Mouse (Mus musculus) limb, embryonic 13.5 days (tissue): ENCODE data around the gene Hspb1. TPM values are rescaled to one million over a fixed set of nuclear protein-coding genes. Genes with fewer than 3 reads are reported as not detected.

Experiments
- ATAC-seq: fragments of 200-750 bp; cut with Nextera tagmentation; 2 replicates; pipeline ENCODE4 v1.8.0; 2017; ENCODE audit warnings: low read depth, moderate number of reproducible peaks, moderate TSS enrichment; ENCODE audit not compliant: low FRiP score
- H3K27ac ChIP-seq: fragments of 300-500 bp; sonication (generic); 2 replicates; pipeline ENCODE4 v1.5.1; 2015; ENCODE audit warnings: inconsistent platforms, mild to moderate bottlenecking, moderate library complexity
- H3K27me3 ChIP-seq: fragments of 300-500 bp; sonication (generic); 2 replicates; pipeline ENCODE4 v1.6.1; 2015; ENCODE audit warnings: mild to moderate bottlenecking, inconsistent platforms
- H3K36me3 ChIP-seq: fragments of 300-500 bp; sonication (generic); 2 replicates; pipeline ENCODE4 v1.6.1; 2015; ENCODE audit warnings: inconsistent platforms, mild to moderate bottlenecking, moderate library complexity
- H3K4me1 ChIP-seq: fragments of 300-500 bp; sonication (generic); 2 replicates; pipeline ENCODE4 v1.6.1; 2015; ENCODE audit warnings: inconsistent platforms
- H3K4me2 ChIP-seq: fragments of 300-500 bp; sonication (generic); replicated peaks from 2 replicates; pipeline ENCODE4 v1.6.1; 2015; ENCODE audit warnings: inconsistent platforms, mild to moderate bottlenecking, moderate library complexity
- H3K4me3 ChIP-seq: fragments of 300-500 bp; sonication (generic); 2 replicates; pipeline ENCODE4 v1.5.1; 2015; ENCODE audit warnings: moderate library complexity, mild to moderate bottlenecking, inconsistent platforms
- H3K9ac ChIP-seq: fragments of 300-500 bp; sonication (generic); 2 replicates; pipeline ENCODE4 v1.6.1; 2015; ENCODE audit warnings: mild to moderate bottlenecking, inconsistent platforms
- H3K9me3 ChIP-seq: fragments of 300-500 bp; sonication (generic); 2 replicates; pipeline ENCODE4 v1.6.1; 2016; ENCODE audit warnings: inconsistent platforms
- WGBS: fragments of 180-500 bp; shearing (Covaris S2); methylation state at CpG from one replicate; pipeline ENCODE4 v1.1.7; 2015; 5-methylcytosine and 5-hydroxymethylcytosine counted together
- polyA plus RNA-seq: library from polyadenylated mRNA; unstranded; fragments of >200 nt; fragmentation: Nextera tagmentation; extraction: Ambion mirVana; gene quantifications from 2 replicates; pipeline ENCODE4 v1.2.1, GENCODE M21; 2015

Hspb1 gene
- polyA plus RNA-seq, 1 experiment from 2014 or later, result 150 TPM

GRCm38 (mm10) chr5:135904259-135904658, 16.5 kb downstream of the Hspb1 start:
- Histone ChIP-seq H3K9ac (no peak overlapping the region; the same call in 1 of the 2 replicates), H3K27me3 (no peaks in the 10 kb centered on the region), H3K4me3 (peak overlapping the region; percentile 42; the same call in 1 of the 2 replicates), H3K36me3 (peaks cover 29% of the 10 kb centered on the region), H3K4me2 (peak overlapping the region; percentile 66), H3K27ac (peak overlapping the region; percentile 15; the same call in 1 of the 2 replicates), H3K4me1 (peaks cover 16% of the 10 kb centered on the region; the same call in 1 of the 2 replicates), H3K9me3 (no peaks in the 10 kb centered on the region)
- 66% methylated on average over 5 of the region's 5 CpGs for WGBS
- no peak for ATAC-seq

GRCm38 (mm10) chr5:135905320-135906225, 17.9 kb downstream of the Hspb1 start:
- 62% methylated on average over 8 of the region's 8 CpGs for WGBS

GRCm38 (mm10) chr5:135906846-135907245, 19.1 kb downstream of the Hspb1 start:
- no peaks in the 10 kb centered on the region for H3K27me3 ChIP-seq
- no peaks in the 10 kb centered on the region for H3K9me3 ChIP-seq
- no peak overlapping the region for H3K4me3 ChIP-seq
- peaks cover 16% of the 10 kb centered on the region; the same call in 1 of the 2 replicates for H3K4me1 ChIP-seq
- no peak overlapping the region for H3K4me2 ChIP-seq
- no peak overlapping the region for H3K9ac ChIP-seq
- WGBS, result 85% methylated on average over 4 of the region's 4 CpGs
- no peak overlapping the region for H3K27ac ChIP-seq
- no peak for ATAC-seq
- H3K36me3 ChIP-seq, result peaks cover 54% of the 10 kb centered on the region

More at GRCm38 (mm10) chr5:135905320-135906225, 17.9 kb downstream of the Hspb1 start:
- Histone ChIP-seq H3K9me3 (no peaks in the 10 kb centered on the region), H3K4me1 (peaks cover 16% of the 10 kb centered on the region; the same call in 1 of the 2 replicates), H3K9ac (no peak overlapping the region), H3K4me2 (no peak overlapping the region), H3K4me3 (no peak overlapping the region), H3K27me3 (no peaks in the 10 kb centered on the region), H3K36me3 (peaks cover 42% of the 10 kb centered on the region), H3K27ac (peak overlapping the region; percentile 6; the same call in 1 of the 2 replicates)
- no peak for ATAC-seq

- H3K36me3 ChIP-seq, result peaks cover 56% of the 10 kb centered on the region
- 86% methylated on average over 13 of the region's 13 CpGs for WGBS
- no peak for ATAC-seq
Measured at GRCm38 (mm10) chr5:135907256-135907655, 19.5 kb downstream of the Hspb1 start.

GRCm38 (mm10) chr5:135908185-135908584, 20.5 kb downstream of the Hspb1 start:
- Histone ChIP-seq H3K9ac (no peak overlapping the region), H3K4me2 (no peak overlapping the region), H3K27me3 (no peaks in the 10 kb centered on the region), H3K27ac (no peak overlapping the region), H3K4me3 (no peak overlapping the region), H3K9me3 (no peaks in the 10 kb centered on the region), H3K36me3 (peaks cover 65% of the 10 kb centered on the region), H3K4me1 (peaks cover 11% of the 10 kb centered on the region; the same call in 1 of the 2 replicates)
- ATAC-seq, result no peak
- WGBS, result 82% methylated on average over 12 of the region's 12 CpGs

More at GRCm38 (mm10) chr5:135907256-135907655, 19.5 kb downstream of the Hspb1 start:
- Histone ChIP-seq H3K27me3 (no peaks in the 10 kb centered on the region), H3K4me1 (peaks cover 16% of the 10 kb centered on the region; the same call in 1 of the 2 replicates), H3K9me3 (no peaks in the 10 kb centered on the region), H3K4me3 (no peak overlapping the region), H3K9ac (no peak overlapping the region), H3K27ac (no peak overlapping the region; the same call in 1 of the 2 replicates), H3K4me2 (no peak overlapping the region)

GRCm38 (mm10) chr5:135908989-135909388, 21.3 kb downstream of the Hspb1 start:
- Histone ChIP-seq H3K9me3 (no peaks in the 10 kb centered on the region), H3K4me1 (peaks cover 9% of the 10 kb centered on the region; the same call in 1 of the 2 replicates), H3K9ac (no peak overlapping the region), H3K27ac (no peak overlapping the region), H3K4me2 (no peak overlapping the region), H3K4me3 (no peak overlapping the region), H3K36me3 (peaks cover 73% of the 10 kb centered on the region), H3K27me3 (no peaks in the 10 kb centered on the region)
- 93% methylated on average over 16 of the region's 16 CpGs for WGBS
- ATAC-seq, result no peak

- Histone ChIP-seq H3K4me1 (peaks cover 4% of the 10 kb centered on the region; the same call in 1 of the 2 replicates), H3K9ac (no peak overlapping the region), H3K9me3 (no peaks in the 10 kb centered on the region), H3K36me3 (peaks cover 78% of the 10 kb centered on the region), H3K27ac (no peak overlapping the region), H3K27me3 (no peaks in the 10 kb centered on the region), H3K4me3 (no peak overlapping the region), H3K4me2 (no peak overlapping the region)
- WGBS, result 85% methylated on average over 10 of the region's 10 CpGs
- no peak for ATAC-seq
Measured at GRCm38 (mm10) chr5:135909646-135910045, 21.9 kb downstream of the Hspb1 start.

- Histone ChIP-seq H3K4me2 (no peak overlapping the region), H3K4me1 (peaks cover 3% of the 10 kb centered on the region; the same call in 1 of the 2 replicates), H3K36me3 (peaks cover 85% of the 10 kb centered on the region), H3K4me3 (no peak overlapping the region), H3K9me3 (no peaks in the 10 kb centered on the region), H3K27me3 (no peaks in the 10 kb centered on the region), H3K27ac (no peak overlapping the region), H3K9ac (no peak overlapping the region)
- 90% methylated on average over 25 of the region's 25 CpGs for WGBS
- no peak for ATAC-seq
Measured at GRCm38 (mm10) chr5:135910813-135911212, 23.1 kb downstream of the Hspb1 start.

- Histone ChIP-seq H3K4me2 (no peak overlapping the region), H3K4me3 (no peak overlapping the region), H3K9me3 (no peaks in the 10 kb centered on the region), H3K36me3 (peaks cover 90% of the 10 kb centered on the region), H3K4me1 (no peaks in the 10 kb centered on the region; the same call in 1 of the 2 replicates), H3K27me3 (no peaks in the 10 kb centered on the region), H3K27ac (no peak overlapping the region), H3K9ac (no peak overlapping the region)
- 87% methylated on average over 11 of the region's 11 CpGs for WGBS
- ATAC-seq, result no peak
Measured at GRCm38 (mm10) chr5:135911633-135912220, 24.0 kb downstream of the Hspb1 start.

- H3K9ac ChIP-seq, result no peak overlapping the region
- H3K4me1 ChIP-seq, result no peaks in the 10 kb centered on the region; the same call in 1 of the 2 replicates
- 84% methylated on average over 5 of the region's 5 CpGs for WGBS
- no peaks in the 10 kb centered on the region for H3K27me3 ChIP-seq
- peaks cover 90% of the 10 kb centered on the region for H3K36me3 ChIP-seq
- H3K4me2 ChIP-seq, result no peak overlapping the region
- ATAC-seq, result no peak
- no peak overlapping the region for H3K4me3 ChIP-seq
- H3K9me3 ChIP-seq, result no peaks in the 10 kb centered on the region
- H3K27ac ChIP-seq, result no peak overlapping the region
Measured at GRCm38 (mm10) chr5:135913201-135913600, 25.5 kb downstream of the Hspb1 start.

GRCm38 (mm10) chr5:135914156-135914555, 26.4 kb downstream of the Hspb1 start:
- no peaks in the 10 kb centered on the region for H3K9me3 ChIP-seq
- H3K4me1 ChIP-seq, result no peaks in the 10 kb centered on the region; the same call in 1 of the 2 replicates
- no peak overlapping the region for H3K4me3 ChIP-seq
- H3K4me2 ChIP-seq, result no peak overlapping the region
- H3K27me3 ChIP-seq, result no peaks in the 10 kb centered on the region
- H3K27ac ChIP-seq, result no peak overlapping the region
- WGBS, result 90% methylated on average over 6 of the region's 6 CpGs
- ATAC-seq, result no peak
- H3K36me3 ChIP-seq, result peaks cover 92% of the 10 kb centered on the region
- H3K9ac ChIP-seq, result no peak overlapping the region

GRCm38 (mm10) chr5:135916051-135916565, 28.4 kb downstream of the Hspb1 start:
- Histone ChIP-seq H3K9me3 (no peaks in the 10 kb centered on the region), H3K4me3 (no peak overlapping the region), H3K36me3 (peaks cover 92% of the 10 kb centered on the region), H3K4me2 (no peak overlapping the region), H3K9ac (no peak overlapping the region), H3K27ac (no peak overlapping the region), H3K27me3 (no peaks in the 10 kb centered on the region), H3K4me1 (no peaks in the 10 kb centered on the region; the same call in 1 of the 2 replicates)
- ATAC-seq, result no peak
- 82% methylated on average over 6 of the region's 6 CpGs for WGBS
